Mouse (Mus musculus): ENCODE results near the gene Tns1. TPM values are rescaled to one million over a fixed set of nuclear protein-coding genes. Genes with fewer than 3 reads are reported as not detected.

Tns1 gene
- polyA plus RNA-seq, 1 experiment, result 13.2 TPM

DNA sequence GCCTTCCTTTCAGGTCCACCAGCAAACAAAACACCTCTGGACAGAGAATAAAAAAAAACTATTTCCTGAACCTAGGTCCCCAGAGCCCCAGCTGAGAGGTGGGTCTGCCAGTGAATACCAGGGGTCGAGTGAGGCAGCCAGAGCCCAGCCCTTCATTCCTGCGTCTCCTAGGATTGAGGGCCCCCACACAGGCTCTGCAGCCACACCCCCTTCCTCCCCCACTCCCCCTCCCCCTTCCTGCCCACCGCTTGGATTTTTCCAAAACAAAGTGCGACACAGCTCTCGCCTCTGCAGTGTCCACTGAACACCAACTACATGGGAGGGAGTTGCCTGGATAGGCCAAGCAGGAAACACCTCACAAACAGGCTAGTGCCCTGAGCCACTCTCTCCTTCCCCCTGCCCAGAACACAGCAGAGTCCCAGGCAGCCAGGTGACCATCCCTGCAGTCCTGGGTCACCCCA lies 124.0 kb downstream of the Tns1 start:
- peaks cover 17% of the 10 kb centered on the region for H3K36me3 ChIP-seq (replicated peaks; ENCODE audit: low read length)
- TF ChIP-seq GATA1 (IDR thresholded peaks at IDR 0.05; ENCODE audit: borderline replicate concordance, low read length), result no peak
- no peak for TF ChIP-seq FLI1 (IDR thresholded peaks at IDR 0.05; ENCODE audit: low read length)
- peaks cover 79% of the 10 kb centered on the region for H3K4me1 ChIP-seq
- H3K9me3 ChIP-seq, result no peaks in the 10 kb centered on the region
- H3K27me3 ChIP-seq (replicated peaks), result peaks cover 4% of the 10 kb centered on the region
- peak overlapping the region; percentile 87 for H3K4me3 ChIP-seq (replicated peaks)

DNA sequence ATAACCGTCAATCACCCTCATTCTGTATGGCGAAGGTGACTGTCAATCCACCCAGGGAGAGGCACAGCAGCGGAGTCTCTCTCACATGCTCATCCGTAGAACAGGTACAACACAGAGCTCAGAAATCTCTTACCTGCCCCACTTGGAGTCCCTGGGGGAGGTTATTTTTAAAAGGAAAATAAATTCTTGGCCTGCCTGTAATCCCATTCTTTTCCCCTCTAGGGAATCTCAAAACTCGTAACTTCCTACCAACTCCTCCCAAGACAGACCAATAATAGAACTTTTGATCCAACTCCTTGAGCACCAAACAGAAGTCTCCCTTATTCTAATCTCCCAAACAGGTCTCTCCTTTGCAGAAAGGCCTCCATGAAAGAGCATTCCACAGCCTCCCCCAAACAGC lies 124.7 kb downstream of the Tns1 start:
- Histone ChIP-seq H3K27me3 (replicated peaks) (peaks cover 9% of the 10 kb centered on the region), H3K9me3 (no peaks in the 10 kb centered on the region), H3K4me1 (peaks cover 79% of the 10 kb centered on the region), H3K4me3 (replicated peaks) (peak overlapping the region; percentile 87), H3K36me3 (replicated peaks; ENCODE audit: low read length) (peaks cover 23% of the 10 kb centered on the region)
- TF ChIP-seq GATA1 (IDR thresholded peaks at IDR 0.05; ENCODE audit: borderline replicate concordance, low read length) (no peak), FLI1 (IDR thresholded peaks at IDR 0.05; ENCODE audit: low read length) (no peak)

DNA sequence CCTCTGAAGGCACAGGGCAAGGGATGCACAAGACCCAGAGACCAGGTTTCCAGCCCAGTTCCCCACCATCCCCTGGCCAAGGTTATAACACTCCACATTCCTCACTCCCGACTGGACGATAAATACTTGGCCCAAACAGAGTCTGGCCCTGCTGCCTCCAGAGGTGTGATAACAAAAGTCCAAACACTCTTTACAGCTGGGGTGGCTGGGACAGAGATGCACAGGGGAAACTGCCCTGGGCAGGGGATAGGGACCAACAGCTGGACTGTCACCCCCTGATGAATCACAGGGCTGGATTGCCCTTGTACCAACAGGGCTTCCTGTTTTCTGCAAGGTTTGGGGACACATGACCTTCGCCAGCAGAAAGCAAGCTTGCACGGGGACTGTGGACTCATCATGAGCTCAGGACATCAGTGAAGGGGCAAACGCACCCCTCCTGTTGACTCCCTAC lies 125.3 kb downstream of the Tns1 start:
- peak overlapping the region; percentile 83 for H3K4me3 ChIP-seq (replicated peaks)
- peaks cover 28% of the 10 kb centered on the region for H3K36me3 ChIP-seq (replicated peaks; ENCODE audit: low read length)
- H3K4me1 ChIP-seq, result peaks cover 79% of the 10 kb centered on the region
- peaks cover 11% of the 10 kb centered on the region for H3K27me3 ChIP-seq (replicated peaks)
- H3K9me3 ChIP-seq, result no peaks in the 10 kb centered on the region
- TF ChIP-seq FLI1 (IDR thresholded peaks at IDR 0.05; ENCODE audit: low read length), result no peak
- TF ChIP-seq GATA1 (IDR thresholded peaks at IDR 0.05; ENCODE audit: borderline replicate concordance, low read length), result no peak

DNA sequence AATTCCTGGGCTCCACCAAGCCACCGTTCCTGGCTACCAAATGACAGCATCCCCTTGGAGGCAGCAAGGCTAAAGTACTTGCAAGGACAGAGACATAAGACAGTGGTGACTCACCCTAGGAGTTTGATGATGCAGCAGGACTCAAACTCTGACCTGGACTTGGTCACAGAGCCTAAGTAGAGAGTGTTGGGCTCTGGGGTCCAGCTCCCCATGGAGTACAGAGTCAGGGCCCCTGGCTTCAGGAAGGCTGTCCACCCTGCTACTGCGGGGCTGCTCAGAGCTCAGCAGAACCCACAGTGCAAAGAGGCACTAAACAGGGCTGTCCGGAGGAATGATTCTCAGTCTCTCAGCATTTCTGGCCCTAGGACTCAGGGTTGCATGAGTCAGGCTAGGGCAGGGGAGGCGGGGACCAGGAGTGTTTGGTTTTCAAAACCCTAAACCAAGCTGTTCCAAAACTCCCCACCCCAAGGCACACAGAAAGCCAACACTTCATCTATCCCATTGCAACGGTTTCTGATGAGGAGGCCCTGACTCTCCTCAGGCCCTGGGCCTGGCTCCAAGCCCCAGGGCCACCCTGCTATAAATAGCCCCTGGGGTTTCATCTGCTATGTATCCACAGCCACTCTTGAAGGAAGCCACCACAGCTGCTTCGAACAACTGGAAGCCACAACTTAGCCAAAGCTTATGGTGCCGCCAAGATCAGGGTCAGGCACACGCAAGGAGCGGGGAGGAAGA lies 126.0 kb downstream of the Tns1 start:
- no peak for TF ChIP-seq GATA1 (IDR thresholded peaks at IDR 0.05; ENCODE audit: borderline replicate concordance, low read length)
- no peak for TF ChIP-seq FLI1 (IDR thresholded peaks at IDR 0.05; ENCODE audit: low read length)
- no peaks in the 10 kb centered on the region for H3K9me3 ChIP-seq
- peaks cover 14% of the 10 kb centered on the region for H3K27me3 ChIP-seq (replicated peaks)
- peaks cover 34% of the 10 kb centered on the region for H3K36me3 ChIP-seq (replicated peaks; ENCODE audit: low read length)
- peak overlapping the region; percentile 83 for H3K4me3 ChIP-seq (replicated peaks)
- peaks cover 74% of the 10 kb centered on the region for H3K4me1 ChIP-seq

DNA sequence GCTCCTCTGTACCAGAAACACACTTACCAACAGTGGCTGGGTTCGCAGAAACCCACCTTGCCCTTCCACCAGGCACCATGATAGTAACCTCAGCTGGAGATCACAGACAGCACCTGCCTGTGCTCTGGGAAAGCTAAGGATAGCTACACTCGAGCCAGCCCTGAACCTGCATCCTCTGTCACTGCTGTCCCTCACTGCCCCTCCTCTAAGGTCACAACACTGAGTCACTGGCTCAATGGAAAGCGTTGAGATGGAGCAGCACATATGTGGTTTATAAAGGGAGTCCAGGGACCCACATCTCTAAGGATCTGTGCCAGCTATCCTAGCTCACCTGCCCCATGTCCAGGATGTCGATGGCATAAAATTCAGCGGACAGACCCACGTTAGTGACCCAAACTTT lies 126.9 kb downstream of the Tns1 start:
- no peaks in the 10 kb centered on the region for H3K9me3 ChIP-seq

DNA sequence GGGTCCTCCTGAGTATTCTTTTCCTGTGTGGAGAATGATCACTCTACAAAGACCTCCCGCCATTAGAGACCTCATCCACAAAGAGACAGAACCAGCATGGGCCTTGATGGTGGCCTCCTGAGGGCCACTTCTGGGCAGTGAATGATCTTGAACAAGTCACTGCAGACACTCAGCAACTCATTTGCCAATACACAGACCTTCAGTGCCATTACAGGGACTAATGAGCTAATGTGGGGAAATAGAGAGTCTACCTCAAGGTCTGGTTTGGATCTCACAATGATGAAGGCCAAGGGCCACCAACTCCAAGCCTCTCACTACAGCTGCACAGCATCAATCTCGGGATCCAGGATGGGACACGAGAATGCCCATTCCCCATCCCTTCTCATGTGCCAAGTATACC lies 127.6 kb downstream of the Tns1 start:
- TF ChIP-seq GATA1 (IDR thresholded peaks at IDR 0.05; ENCODE audit: borderline replicate concordance, low read length) (no peak), FLI1 (IDR thresholded peaks at IDR 0.05; ENCODE audit: low read length) (no peak)
- Histone ChIP-seq H3K4me1 (peaks cover 58% of the 10 kb centered on the region), H3K9me3 (no peaks in the 10 kb centered on the region), H3K4me3 (replicated peaks) (no peak overlapping the region), H3K27me3 (replicated peaks) (peaks cover 14% of the 10 kb centered on the region), H3K36me3 (replicated peaks; ENCODE audit: low read length) (peaks cover 51% of the 10 kb centered on the region)

More for the DNA sequence above, 126.9 kb downstream of the Tns1 start:
- Histone ChIP-seq H3K27me3 (replicated peaks) (peaks cover 14% of the 10 kb centered on the region), H3K36me3 (replicated peaks; ENCODE audit: low read length) (peaks cover 44% of the 10 kb centered on the region), H3K4me1 (peaks cover 65% of the 10 kb centered on the region), H3K4me3 (replicated peaks) (peak overlapping the region; percentile 38)
- TF ChIP-seq GATA1 (IDR thresholded peaks at IDR 0.05; ENCODE audit: borderline replicate concordance, low read length) (no peak), FLI1 (IDR thresholded peaks at IDR 0.05; ENCODE audit: low read length) (no peak)

DNA sequence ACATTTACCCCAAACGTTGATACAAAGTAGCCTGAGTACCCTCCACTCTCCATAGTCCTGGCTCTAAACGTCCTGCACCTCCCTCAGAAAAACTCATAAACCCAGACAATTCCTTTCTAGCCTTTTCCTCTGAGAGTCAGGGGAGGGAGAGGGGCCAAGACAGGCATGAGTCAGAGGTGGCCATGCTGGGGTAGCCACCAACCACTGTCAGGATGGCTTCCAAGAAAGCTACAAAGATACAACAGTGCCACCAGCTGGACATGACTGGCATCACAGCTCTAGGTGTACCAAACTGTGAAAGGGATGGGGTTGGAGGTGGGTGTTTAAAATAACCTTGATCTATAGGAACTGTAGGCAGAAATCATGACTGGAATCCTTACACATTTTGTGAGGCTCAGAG lies 128.0 kb downstream of the Tns1 start:
- TF ChIP-seq GATA1 (IDR thresholded peaks at IDR 0.05; ENCODE audit: borderline replicate concordance, low read length) (no peak), FLI1 (IDR thresholded peaks at IDR 0.05; ENCODE audit: low read length) (no peak)
- Histone ChIP-seq H3K4me1 (peaks cover 54% of the 10 kb centered on the region), H3K27me3 (replicated peaks) (peaks cover 16% of the 10 kb centered on the region), H3K9me3 (no peaks in the 10 kb centered on the region), H3K36me3 (replicated peaks; ENCODE audit: low read length) (peaks cover 55% of the 10 kb centered on the region), H3K4me3 (replicated peaks) (no peak overlapping the region)

DNA sequence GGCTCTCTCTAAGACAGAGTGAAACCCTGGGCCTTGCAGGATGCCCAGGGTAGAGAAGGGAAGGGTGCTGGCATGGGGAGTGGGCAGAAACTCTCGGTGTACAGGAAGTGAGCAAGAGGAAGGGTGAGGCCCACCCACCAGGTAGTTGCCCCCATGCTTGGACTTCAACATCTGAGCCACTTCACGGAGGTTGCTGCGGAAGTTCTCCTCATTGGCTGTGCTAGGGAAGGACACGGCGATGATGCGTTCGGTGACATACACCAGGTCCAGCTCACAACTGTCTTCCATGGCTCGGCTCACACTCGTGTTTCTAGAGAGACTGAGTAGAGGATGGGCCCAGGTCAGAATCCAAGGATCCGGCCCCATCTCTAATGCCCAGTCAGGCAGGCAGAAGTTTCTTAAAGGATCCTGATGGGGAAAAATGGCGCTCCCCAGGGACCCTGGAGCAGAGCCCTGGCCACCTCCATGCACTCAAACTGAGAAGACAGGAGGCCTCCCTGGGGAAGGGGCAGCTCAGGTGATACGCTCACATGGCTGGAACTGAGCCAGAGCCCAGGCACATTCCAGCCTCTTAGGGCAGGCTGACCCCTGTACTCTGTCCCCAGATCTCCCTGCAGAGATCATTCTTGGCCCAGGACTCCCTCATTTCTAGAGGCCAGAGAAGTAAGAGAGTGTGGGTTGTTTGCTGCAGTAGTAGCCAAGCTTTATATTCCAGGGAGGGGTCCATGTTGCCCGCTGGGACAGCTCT lies 129.0 kb downstream of the Tns1 start:
- Histone ChIP-seq H3K4me1 (peaks cover 44% of the 10 kb centered on the region), H3K36me3 (replicated peaks; ENCODE audit: low read length) (peaks cover 65% of the 10 kb centered on the region), H3K4me3 (replicated peaks) (no peak overlapping the region), H3K27me3 (replicated peaks) (peaks cover 16% of the 10 kb centered on the region), H3K9me3 (no peaks in the 10 kb centered on the region)
- TF ChIP-seq FLI1 (IDR thresholded peaks at IDR 0.05; ENCODE audit: low read length), result no peak
- no peak for TF ChIP-seq GATA1 (IDR thresholded peaks at IDR 0.05; ENCODE audit: borderline replicate concordance, low read length)

DNA sequence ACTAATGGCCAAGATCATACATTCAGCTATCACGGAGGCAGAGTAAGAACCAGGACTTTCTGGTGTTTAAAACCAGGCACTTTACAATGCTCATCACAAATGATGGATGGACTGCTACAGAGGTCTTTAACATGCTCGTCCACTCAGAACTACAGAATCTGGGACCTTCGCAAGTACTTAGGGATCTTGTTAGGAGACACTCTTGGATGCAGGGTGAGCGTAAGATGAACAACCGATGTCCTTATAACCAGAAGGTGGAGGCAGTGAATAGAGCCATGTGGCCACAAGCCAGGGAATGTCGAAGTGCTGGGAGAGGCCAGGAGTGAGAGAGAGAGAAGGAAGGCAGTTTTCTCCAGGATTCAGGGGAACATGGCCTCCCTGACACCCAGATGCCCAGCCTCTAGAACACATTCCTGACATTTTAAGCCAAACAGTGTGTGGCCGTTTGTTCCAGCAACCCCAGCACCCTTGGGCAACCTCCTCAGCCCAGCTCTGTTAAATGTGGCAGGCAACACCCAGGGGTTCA lies 130.3 kb downstream of the Tns1 start:
- Histone ChIP-seq H3K9me3 (no peaks in the 10 kb centered on the region), H3K36me3 (replicated peaks; ENCODE audit: low read length) (peaks cover 77% of the 10 kb centered on the region), H3K4me3 (replicated peaks) (no peak overlapping the region), H3K4me1 (peaks cover 33% of the 10 kb centered on the region), H3K27me3 (replicated peaks) (peaks cover 21% of the 10 kb centered on the region)
- TF ChIP-seq FLI1 (IDR thresholded peaks at IDR 0.05; ENCODE audit: low read length), result no peak
- no peak for TF ChIP-seq GATA1 (IDR thresholded peaks at IDR 0.05; ENCODE audit: borderline replicate concordance, low read length)

DNA sequence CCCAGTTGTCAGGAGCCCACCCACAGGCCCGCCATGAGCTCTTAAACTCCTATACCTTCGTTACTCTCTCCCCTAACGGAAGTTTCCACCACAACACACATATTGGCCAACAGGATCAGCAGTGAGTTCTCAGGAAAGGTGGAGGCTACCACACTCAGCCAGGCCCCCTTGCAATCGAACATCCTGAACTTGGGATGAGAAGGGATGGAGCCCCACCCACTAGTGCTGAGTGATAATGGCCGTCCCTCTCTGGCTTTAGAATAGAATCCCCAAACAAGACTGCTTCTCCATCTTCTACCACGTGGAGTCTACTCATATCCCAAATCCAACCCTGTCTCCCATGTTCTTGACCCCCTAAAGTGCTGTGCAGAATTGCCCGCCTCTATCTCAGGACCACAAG lies 131.0 kb downstream of the Tns1 start:
- Histone ChIP-seq H3K9me3 (no peaks in the 10 kb centered on the region), H3K4me3 (replicated peaks) (no peak overlapping the region), H3K36me3 (replicated peaks; ENCODE audit: low read length) (peaks cover 84% of the 10 kb centered on the region), H3K4me1 (peaks cover 29% of the 10 kb centered on the region), H3K27me3 (replicated peaks) (peaks cover 27% of the 10 kb centered on the region)
- no peak for TF ChIP-seq GATA1 (IDR thresholded peaks at IDR 0.05; ENCODE audit: borderline replicate concordance, low read length)
- no peak for TF ChIP-seq FLI1 (IDR thresholded peaks at IDR 0.05; ENCODE audit: low read length)

Measured in megakaryocyte, embryonic 14.5 days (primary cell).